Mouse (Mus musculus) ES-Bruce4 (cell line): Measurements from ENCODE around the gene Pld5.

Source experiments
- CTCF ChIP-seq: IDR thresholded peaks from one replicate; pipeline ENCODE4 v1.8.1; 2011; ENCODE audit warnings: low read depth, low read length
- EP300 ChIP-seq: IDR thresholded peaks from 2 replicates; pipeline ENCODE4 v1.6.1; 2011; ENCODE audit warnings: low read depth, low read length; ENCODE audit not compliant: insufficient read depth
- POLR2A ChIP-seq: IDR thresholded peaks from one replicate; pipeline ENCODE4 v1.8.1; 2011; ENCODE audit warnings: low read length; ENCODE audit not compliant: insufficient read depth

DNA sequence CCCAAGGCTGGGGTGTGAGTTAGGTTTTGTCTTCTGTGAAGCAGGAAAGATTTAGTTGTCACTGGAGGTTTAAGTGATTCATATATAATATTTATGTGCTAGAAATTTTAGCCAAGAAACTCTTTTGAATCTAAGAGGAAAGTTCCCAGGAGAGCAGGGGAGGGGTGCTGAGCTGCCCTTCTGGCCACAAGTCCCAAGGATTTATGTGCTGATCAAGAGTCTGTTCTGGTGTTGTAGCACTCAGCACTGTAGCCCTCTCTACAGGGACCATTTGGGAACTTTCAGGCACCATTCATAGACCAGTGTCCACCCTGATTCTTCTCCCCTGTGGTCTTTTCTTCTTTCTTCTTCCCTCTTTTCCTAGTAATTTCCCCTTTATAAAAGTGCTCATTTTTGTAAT lies 209.8 kb downstream of the Pld5 start:
- TF ChIP-seq CTCF (no peak), POLR2A (no peak), EP300 (no peak)
